Mouse (Mus musculus) c-Kit-positive CD71-positive TER-119-negative erythroid progenitor cells, embryonic 14.5 days (primary cell): ENCODE measurements around the gene Tbx2.

Experiments
- DNase-seq: peaks from one replicate; pipeline ENCODE4 v3.0.0-alpha.2; 2013; ENCODE audit warnings: low read depth

The Tbx2 gene

DNA sequence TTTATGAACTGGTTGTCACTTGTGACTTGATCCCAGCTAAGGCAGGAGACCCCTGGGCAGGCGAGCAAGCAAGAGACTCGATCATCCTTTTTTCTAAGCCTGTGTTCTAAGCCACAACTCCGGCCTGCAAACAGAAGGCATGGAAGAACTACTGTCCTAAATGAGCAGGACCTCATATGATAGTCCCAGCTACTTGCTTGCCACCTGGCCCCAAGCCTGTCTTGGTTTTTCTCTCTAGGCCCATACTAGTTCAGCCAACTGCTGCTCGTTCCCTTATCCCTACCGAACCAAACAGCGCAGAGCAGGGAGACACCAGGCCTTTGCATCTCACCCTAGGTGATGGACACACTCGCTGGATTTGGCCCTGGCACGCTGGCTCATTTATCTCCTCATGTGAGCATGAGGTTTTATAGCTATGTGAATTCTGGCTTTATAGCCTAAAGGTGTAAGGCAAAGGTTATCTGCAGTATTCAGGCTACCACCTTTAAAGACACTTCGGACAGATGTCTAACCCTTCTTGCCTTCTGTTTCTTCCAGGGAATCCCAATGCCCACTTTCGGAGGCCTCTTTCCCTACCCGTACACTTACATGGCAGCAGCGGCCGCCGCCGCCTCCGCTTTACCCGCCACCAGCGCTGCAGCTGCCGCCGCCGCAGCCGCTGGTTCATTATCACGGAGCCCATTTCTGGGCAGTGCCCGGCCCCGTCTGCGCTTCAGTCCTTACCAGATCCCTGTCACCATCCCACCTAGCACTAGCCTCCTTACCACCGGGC, 7.9 kb downstream of the Tbx2 start:
- no peak for DNase-seq

GRCm38 (mm10) chr11:85840803-85841145, 8.4 kb downstream of the Tbx2 start:
- DNase-seq = no peak

GRCm38 (mm10) chr11:85841211-85841681, 8.9 kb downstream of the Tbx2 start:
- no peak for DNase-seq

DNA sequence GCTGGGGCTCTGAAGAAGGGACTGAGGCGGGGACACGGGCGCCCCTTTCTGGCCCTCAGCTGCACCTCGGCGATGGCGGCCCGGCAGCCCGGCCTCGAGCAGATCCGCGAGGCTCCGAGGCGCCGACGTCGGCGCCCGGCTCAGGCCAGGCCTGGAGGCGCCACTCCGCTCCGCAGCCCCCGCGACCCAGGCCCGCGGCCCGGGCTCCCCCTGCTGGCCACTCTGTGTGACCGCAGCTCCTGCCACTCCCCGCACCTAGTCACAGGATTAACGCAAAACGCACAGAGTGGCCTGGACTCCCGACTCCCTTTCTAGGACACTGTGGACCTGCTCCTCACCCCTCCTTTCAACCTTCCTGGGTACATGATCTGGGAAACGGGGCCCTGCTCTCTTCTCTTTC, 9.6 kb downstream of the Tbx2 start:
- DNase-seq = no peak

GRCm38 (mm10) chr11:85842596-85843346, 10.4 kb downstream of the Tbx2 start:
- DNase-seq = no peak

DNA sequence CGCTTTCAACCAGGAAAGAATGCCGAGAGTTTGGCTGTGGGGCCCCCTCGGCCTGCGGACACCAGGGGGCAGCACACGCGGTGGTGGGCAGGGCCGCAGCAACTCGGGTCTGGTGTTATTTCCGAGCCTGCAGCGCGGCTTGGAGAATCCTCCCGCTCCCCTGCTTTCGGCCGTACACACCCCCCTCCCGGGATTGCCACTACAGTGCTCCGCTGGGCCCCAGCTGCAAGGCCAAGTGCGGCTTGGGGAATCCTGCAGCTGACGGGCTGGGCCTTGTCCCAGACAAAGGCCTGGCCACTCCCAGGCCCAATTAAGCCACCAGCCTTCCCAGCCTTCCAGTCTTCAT, 11.0 kb downstream of the Tbx2 start:
- DNase-seq = no peak

- DNase-seq = no peak
Measured at GRCm38 (mm10) chr11:85844144-85844965, 12.0 kb downstream of the Tbx2 start.

- DNase-seq = no peak
Measured at GRCm38 (mm10) chr11:85844971-85845370, 12.6 kb downstream of the Tbx2 start.

DNA sequence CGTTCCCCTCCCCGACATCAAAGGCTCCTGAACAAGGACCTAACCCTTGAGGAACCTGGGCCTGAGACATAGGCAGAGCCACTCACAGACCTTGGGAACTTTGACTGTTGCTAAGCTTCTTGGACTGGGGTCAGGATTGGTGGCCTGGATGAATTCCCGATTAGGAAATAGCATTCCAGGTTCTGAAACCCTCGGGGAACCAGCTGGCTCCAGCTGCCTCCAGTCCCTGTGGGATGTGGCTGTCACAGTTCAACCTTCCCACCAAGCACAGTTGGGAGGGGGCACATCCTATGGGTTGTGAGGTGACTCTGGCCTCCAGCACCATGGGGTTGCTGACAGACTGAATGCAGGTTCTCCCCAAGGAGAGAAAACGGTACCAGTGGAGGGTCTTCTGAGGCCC, 13.6 kb downstream of the Tbx2 start:
- no peak for DNase-seq

GRCm38 (mm10) chr11:85846509-85846908, 14.2 kb downstream of the Tbx2 start:
- no peak for DNase-seq

- DNase-seq = peak; percentile 63
Measured at GRCm38 (mm10) chr11:85849037-85849436, 16.7 kb downstream of the Tbx2 start.

- DNase-seq = no peak
Measured at GRCm38 (mm10) chr11:85850233-85850632, 17.9 kb downstream of the Tbx2 start, which contains the start of gene Gm11444. Gm11444 (minus strand) TSS chr11:85850333.

- no peak for DNase-seq
Measured at GRCm38 (mm10) chr11:85850758-85851157, 18.4 kb downstream of the Tbx2 start.

- no peak for DNase-seq
Measured at GRCm38 (mm10) chr11:85857997-85858698, 25.8 kb downstream of the Tbx2 start.

GRCm38 (mm10) chr11:85864363-85864762, 32.0 kb downstream of the Tbx2 start:
- DNase-seq = no peak

DNA sequence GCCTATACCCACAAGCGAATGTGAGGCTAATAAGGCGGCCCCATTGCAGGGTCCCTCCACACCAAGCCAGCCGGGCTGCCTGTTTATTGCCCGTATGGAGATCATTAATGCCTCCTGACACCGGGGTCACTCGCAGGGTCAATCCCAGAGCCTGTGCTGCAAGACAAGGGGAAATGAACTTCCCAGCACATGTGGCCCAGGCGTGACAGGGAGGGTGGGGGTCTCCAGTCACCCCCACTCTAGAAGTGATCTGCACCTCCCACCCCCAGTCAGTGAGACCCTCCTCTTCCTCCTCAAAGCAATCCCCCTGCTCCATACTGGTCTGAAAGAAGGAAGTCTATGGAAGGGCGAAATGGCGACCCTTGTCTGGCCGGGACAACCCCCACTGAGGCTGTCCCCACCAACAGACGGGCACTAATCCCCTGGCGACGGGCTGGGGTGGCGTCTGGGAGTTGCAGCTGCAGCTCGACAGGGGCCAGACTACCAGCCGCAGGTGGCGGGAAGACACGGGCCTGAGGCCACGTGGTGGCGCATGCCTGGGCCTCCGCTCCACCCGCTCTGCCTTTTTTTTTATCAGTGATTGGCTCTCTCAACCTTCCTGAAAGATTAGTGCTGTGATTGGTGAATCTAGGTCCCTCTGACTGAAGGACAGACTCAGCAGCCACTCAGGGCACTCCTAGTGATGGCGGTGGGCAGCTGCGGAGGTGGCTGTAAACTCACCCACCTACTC, 43.9 kb downstream of the Tbx2 start:
- DNase-seq = no peak

DNA sequence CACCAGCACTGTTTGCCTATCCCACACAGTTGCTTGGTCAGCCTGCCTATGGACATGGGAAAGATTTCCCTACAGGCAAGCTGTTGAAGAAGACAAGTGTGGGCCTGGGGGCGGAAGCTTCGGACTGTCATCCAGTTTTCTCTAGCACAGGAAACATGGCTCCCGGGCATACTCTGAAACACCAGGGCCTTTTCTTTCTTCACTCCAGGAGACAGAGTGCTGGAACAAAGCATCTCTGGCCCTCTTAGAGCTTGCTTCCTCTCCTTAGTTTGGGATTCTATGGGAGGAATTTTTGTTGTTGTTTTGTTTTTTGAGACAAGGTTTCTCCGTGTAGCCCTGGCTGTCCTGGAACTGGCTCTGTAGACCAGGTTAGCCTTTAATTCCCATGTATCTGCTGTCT, 52.1 kb downstream of the Tbx2 start:
- no peak for DNase-seq

- DNase-seq = no peak
Measured at GRCm38 (mm10) chr11:85885665-85886428, 53.5 kb downstream of the Tbx2 start, which contains the start of gene Tbx4. Tbx4 (plus strand) TSS chr11:85886422.

DNA sequence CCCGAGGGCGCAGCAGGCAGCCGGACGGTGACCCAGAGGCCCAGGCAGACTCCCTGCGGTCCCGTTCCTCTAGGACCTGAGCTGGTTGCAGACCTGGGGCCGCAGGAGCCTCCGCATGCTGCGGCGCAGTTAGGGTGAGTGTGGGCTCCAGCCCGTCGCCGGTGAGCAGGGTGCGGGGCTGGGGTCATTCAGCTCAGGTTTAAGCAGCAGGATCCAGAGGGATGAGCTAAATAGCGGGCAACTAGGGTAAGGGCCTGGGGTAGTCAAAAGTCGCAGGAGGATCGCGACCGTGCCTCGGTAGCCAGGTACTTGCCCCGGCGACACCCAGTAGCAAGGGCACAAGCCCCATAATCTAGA, 54.1 kb downstream of the Tbx2 start:
- no peak for DNase-seq

DNA sequence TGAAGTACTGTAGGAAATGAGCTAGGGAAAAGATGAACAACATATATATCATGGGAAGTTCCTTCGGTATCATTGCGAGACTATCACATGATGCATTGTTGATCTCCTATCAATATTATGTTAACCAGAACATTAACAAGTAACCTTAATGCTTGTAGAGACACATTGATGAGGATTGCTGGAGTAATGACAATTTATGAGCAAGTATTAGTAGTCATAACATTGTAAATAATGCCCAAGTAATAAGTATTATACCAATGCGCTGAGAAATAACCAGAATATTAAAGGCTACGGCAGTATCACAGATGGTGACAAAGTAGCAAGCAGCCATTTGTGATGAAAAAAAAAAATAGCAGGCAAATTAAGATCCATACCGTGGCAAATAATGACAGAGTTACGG, 54.9 kb downstream of the Tbx2 start:
- no peak for DNase-seq
